Mouse (Mus musculus): ENCODE data around the gene Utp6.

GRCm38 (mm10) chr11:79987896-79988295 is 25.7 kb upstream of the Utp6 start:
- TF ChIP-seq TBP (conservative IDR thresholded peaks at IDR 0.05; ENCODE audit: low read depth, low read length) (no peak), TCF12 (IDR thresholded peaks at IDR 0.05; ENCODE audit: low read depth, low read length) (no peak), POLR2A (IDR thresholded peaks at IDR 0.05; ENCODE audit: low read depth, low read length) (no peak), CTCF (conservative IDR thresholded peaks at IDR 0.05 in 1 of 2, IDR thresholded peaks at IDR 0.05 in 1 of 2; ENCODE audit: low read depth in 2 of 2, low read length in 2 of 2) (no peak), PAX5 (IDR thresholded peaks at IDR 0.05; ENCODE audit: low read length) (no peak), USF1 (IDR thresholded peaks at IDR 0.05; ENCODE audit: low read depth, low read length) (no peak), KAT2A (IDR thresholded peaks at IDR 0.05; ENCODE audit: insufficient replicate concordance, low read length) (no peak), RAD21 (IDR thresholded peaks at IDR 0.05; ENCODE audit: low read depth, low read length) (no peak), MAX (IDR thresholded peaks at IDR 0.05; ENCODE audit: low read length) (no peak), ELF1 (IDR thresholded peaks at IDR 0.05; ENCODE audit: low read depth, low read length) (no peak), BHLHE40 (IDR thresholded peaks at IDR 0.05; ENCODE audit: low read depth, low read length) (no peak), ZMIZ1 (IDR thresholded peaks at IDR 0.05; ENCODE audit: low read depth, low read length) (no peak), CHD2 (IDR thresholded peaks at IDR 0.05; ENCODE audit: low read length) (no peak), MXI1 (IDR thresholded peaks at IDR 0.05; ENCODE audit: low read depth, low read length) (no peak)
